Mouse (Mus musculus) MEL (cell line): Measurements from ENCODE around the gene Hps4. TPM values are rescaled to one million over a fixed set of nuclear protein-coding genes. Genes with fewer than 3 reads are reported as not detected.

Experiments used
- DNase-seq: peaks from one replicate; pipeline ENCODE4 v3.0.0; 2011; ENCODE audit warnings: low read depth, low spot score
- H3K27ac ChIP-seq: 2 replicates; pipeline ENCODE4 v1.5.1; 2012; ENCODE audit warnings: low read depth, mild to moderate bottlenecking, control low read depth, low read length, moderate library complexity; ENCODE audit not compliant: control insufficient read depth
- H3K27me3 ChIP-seq, 2 experiments: fragments of 150-350 bp in 1 of 2; sonication (generic) in 1 of 2; 2 replicates each; pipeline ENCODE4 v1.6.1; 2012; ENCODE audit warnings: low read length in 2 of 2, mild to moderate bottlenecking in 2 of 2, improper control_type of control experiment in 1 of 2, moderate library complexity in 1 of 2; ENCODE audit not compliant: insufficient read depth in 2 of 2, control insufficient read depth in 1 of 2
- H3K36me3 ChIP-seq, 2 experiments: 2 replicates each; pipeline ENCODE4 v1.6.1; 2012 to 2014; ENCODE audit warnings: low read length in 2 of 2, improper control_type of control experiment in 1 of 2, inconsistent platforms in 1 of 2, mild to moderate bottlenecking in 1 of 2; ENCODE audit not compliant: insufficient read depth in 2 of 2, control insufficient read depth in 1 of 2
- H3K4me1 ChIP-seq, 2 experiments: fragments of 150-350 bp in 1 of 2; sonication (generic) in 1 of 2; 2 replicates each; pipeline ENCODE4 v1.6.1; 2012; ENCODE audit warnings: low read length in 2 of 2, improper control_type of control experiment in 1 of 2, mild to moderate bottlenecking in 1 of 2; ENCODE audit not compliant: insufficient read depth in 2 of 2, control insufficient read depth in 1 of 2
- H3K4me3 ChIP-seq, 2 experiments: fragments of 150-350 bp in 1 of 2; sonication (generic) in 1 of 2; 2 replicates each; pipeline ENCODE4 v1.5.1; 2012; ENCODE audit warnings: low read depth in 2 of 2, low read length in 2 of 2, mild to moderate bottlenecking in 2 of 2, moderate library complexity in 2 of 2, control low read depth in 1 of 2, improper control_type of control experiment in 1 of 2; ENCODE audit not compliant: control insufficient read depth in 1 of 2, insufficient read depth in 1 of 2
- H3K79me2 ChIP-seq: 2 replicates; pipeline ENCODE4 v1.6.1; 2012; ENCODE audit warnings: mild to moderate bottlenecking, low read length, moderate library complexity; ENCODE audit not compliant: control insufficient read depth, poor library complexity, insufficient read depth
- H3K9ac ChIP-seq: 2 replicates; pipeline ENCODE4 v1.6.1; 2012; ENCODE audit warnings: low read depth, mild to moderate bottlenecking, control low read depth, low read length, moderate library complexity; ENCODE audit not compliant: control insufficient read depth, poor library complexity, severe bottlenecking
- H3K9me3 ChIP-seq: fragments of 150-350 bp; sonication (generic); replicated peaks from 2 replicates; pipeline ENCODE4 v1.6.1; 2012; ENCODE audit warnings: mild to moderate bottlenecking, low read length, improper control_type of control experiment, moderate library complexity; ENCODE audit not compliant: insufficient read depth
- BHLHE40 ChIP-seq: IDR thresholded peaks from 2 replicates; pipeline ENCODE4 v1.6.1; 2012; ENCODE audit warnings: low read depth, mild to moderate bottlenecking, inconsistent platforms, low read length, improper control_type of control experiment, borderline replicate concordance
- CHD1 ChIP-seq: IDR thresholded peaks from 2 replicates; pipeline ENCODE4 v1.6.1; 2012; ENCODE audit warnings: low read depth, mild to moderate bottlenecking, inconsistent platforms, low read length, improper control_type of control experiment
- CHD2 ChIP-seq: IDR thresholded peaks from 2 replicates; pipeline ENCODE4 v1.6.1; 2011; ENCODE audit warnings: low read length, improper control_type of control experiment
- CTCF ChIP-seq, 3 experiments: IDR thresholded peaks in 2 of 3; conservative IDR thresholded peaks in 1 of 3; 2 replicates each; pipeline ENCODE4 v1.5.1; 2011 to 2012; ENCODE audit warnings: low read length in 3 of 3, low read depth in 2 of 3, mild to moderate bottlenecking in 2 of 3, improper control_type of control experiment in 1 of 3, inconsistent platforms in 1 of 3, mixed read lengths in 1 of 3, moderate library complexity in 1 of 3; ENCODE audit not compliant: control insufficient read depth in 1 of 3, insufficient read depth in 1 of 3, poor library complexity in 1 of 3, severe bottlenecking in 1 of 3
- ELF1 ChIP-seq: IDR thresholded peaks from 2 replicates; pipeline ENCODE4 v1.6.1; 2014; ENCODE audit warnings: low read depth, mild to moderate bottlenecking, inconsistent platforms, low read length, improper control_type of control experiment, moderate library complexity
- EP300 ChIP-seq, 2 experiments: IDR thresholded peaks; 2 replicates each; pipeline ENCODE4 v1.6.1; 2011; ENCODE audit warnings: improper control_type of control experiment in 2 of 2, low read length in 2 of 2, low read depth in 1 of 2, mild to moderate bottlenecking in 1 of 2
- ETS1 ChIP-seq: IDR thresholded peaks from 2 replicates; pipeline ENCODE4 v1.6.1; 2012; ENCODE audit warnings: low read depth, mild to moderate bottlenecking, inconsistent platforms, low read length, improper control_type of control experiment, moderate library complexity
- GABPA ChIP-seq: IDR thresholded peaks from 2 replicates; pipeline ENCODE4 v1.6.1; 2012; ENCODE audit warnings: low read depth, mild to moderate bottlenecking, inconsistent platforms, low read length, improper control_type of control experiment, moderate library complexity
- HCFC1 ChIP-seq: IDR thresholded peaks from 2 replicates; pipeline ENCODE4 v1.6.1; 2012; ENCODE audit warnings: low read depth, mild to moderate bottlenecking, inconsistent platforms, low read length, improper control_type of control experiment, moderate library complexity
- MAFK ChIP-seq: IDR thresholded peaks from 2 replicates; pipeline ENCODE4 v1.6.1; 2011; ENCODE audit warnings: low read depth, mild to moderate bottlenecking, low read length, improper control_type of control experiment, borderline replicate concordance
- MAX ChIP-seq: IDR thresholded peaks from 2 replicates; pipeline ENCODE4 v1.6.1; 2011; ENCODE audit warnings: low read length, improper control_type of control experiment
- MXI1 ChIP-seq: IDR thresholded peaks from 2 replicates; pipeline ENCODE4 v1.6.1; 2011; ENCODE audit warnings: mild to moderate bottlenecking, low read depth, low read length, improper control_type of control experiment
- MYB ChIP-seq: IDR thresholded peaks from 2 replicates; pipeline ENCODE4 v1.6.1; 2011; ENCODE audit warnings: mild to moderate bottlenecking, low read depth, low read length, improper control_type of control experiment
- MYC ChIP-seq: IDR thresholded peaks from 2 replicates; pipeline ENCODE4 v1.6.1; 2011; ENCODE audit warnings: low read depth, mild to moderate bottlenecking, low read length, improper control_type of control experiment, moderate library complexity
- NELFE ChIP-seq: IDR thresholded peaks from 2 replicates; pipeline ENCODE4 v1.6.1; 2011; ENCODE audit warnings: low read depth, low read length, improper control_type of control experiment
- POLR2A ChIP-seq, 2 experiments: IDR thresholded peaks; 2 replicates each; pipeline ENCODE4 v1.6.1; 2011 to 2012; ENCODE audit warnings: low read length in 2 of 2, mild to moderate bottlenecking in 2 of 2, control low read depth in 1 of 2, improper control_type of control experiment in 1 of 2, low read depth in 1 of 2, moderate library complexity in 1 of 2; ENCODE audit not compliant: control insufficient read depth in 1 of 2, insufficient read depth in 1 of 2, poor library complexity in 1 of 2
- POLR2AphosphoS2 ChIP-seq: IDR thresholded peaks from 2 replicates; pipeline ENCODE4 v1.6.1; 2011; ENCODE audit warnings: low read length, improper control_type of control experiment
- RAD21 ChIP-seq: IDR thresholded peaks from 2 replicates; pipeline ENCODE4 v1.6.1; 2011; ENCODE audit warnings: mild to moderate bottlenecking, low read depth, low read length, improper control_type of control experiment
- RCOR1 ChIP-seq: IDR thresholded peaks from 2 replicates; pipeline ENCODE4 v1.6.1; 2012; ENCODE audit warnings: low read depth, mild to moderate bottlenecking, inconsistent platforms, low read length, improper control_type of control experiment
- SIN3A ChIP-seq: IDR thresholded peaks from 2 replicates; pipeline ENCODE4 v1.6.1; 2012; ENCODE audit warnings: low read length, improper control_type of control experiment, inconsistent platforms
- TAL1 ChIP-seq: IDR thresholded peaks from 2 replicates; pipeline ENCODE4 v1.6.1; 2012; ENCODE audit warnings: mild to moderate bottlenecking, inconsistent platforms, low read length, moderate library complexity, mixed read lengths
- TCF12 ChIP-seq: IDR thresholded peaks from 2 replicates; pipeline ENCODE4 v1.6.1; 2014; ENCODE audit warnings: low read depth, mild to moderate bottlenecking, inconsistent platforms, low read length, improper control_type of control experiment, moderate library complexity
- UBTF ChIP-seq: IDR thresholded peaks from 2 replicates; pipeline ENCODE4 v1.6.1; 2012; ENCODE audit warnings: low read depth, mild to moderate bottlenecking, inconsistent platforms, low read length, improper control_type of control experiment, moderate library complexity, borderline replicate concordance; ENCODE audit not compliant: insufficient read depth
- USF1 ChIP-seq: IDR thresholded peaks from 2 replicates; pipeline ENCODE4 v1.6.1; 2014; ENCODE audit warnings: low read depth, mild to moderate bottlenecking, inconsistent platforms, low read length, improper control_type of control experiment, moderate library complexity
- USF2 ChIP-seq, 2 experiments: IDR thresholded peaks; 2 replicates each; pipeline ENCODE4 v1.6.1; 2011 to 2012; ENCODE audit warnings: improper control_type of control experiment in 2 of 2, low read length in 2 of 2, borderline replicate concordance in 1 of 2, inconsistent platforms in 1 of 2, low read depth in 1 of 2, mild to moderate bottlenecking in 1 of 2; ENCODE audit not compliant: insufficient read depth in 1 of 2
- ZC3H11A ChIP-seq: IDR thresholded peaks from 2 replicates; pipeline ENCODE4 v1.6.1; 2012; ENCODE audit warnings: low read depth, mild to moderate bottlenecking, inconsistent platforms, low read length, improper control_type of control experiment
- ZMIZ1 ChIP-seq: IDR thresholded peaks from 2 replicates; pipeline ENCODE4 v1.6.1; 2012; ENCODE audit warnings: low read depth, mild to moderate bottlenecking, inconsistent platforms, low read length, improper control_type of control experiment, moderate library complexity
- ZNF384 ChIP-seq: IDR thresholded peaks from 2 replicates; pipeline ENCODE4 v1.6.1; 2012; ENCODE audit warnings: low read depth, mild to moderate bottlenecking, inconsistent platforms, low read length, improper control_type of control experiment
- polyA plus RNA-seq, 2 experiments: library from polyadenylated mRNA; stranded (reverse) in 1 of 2; unstranded in 1 of 2; fragments of >175 nt in 1 of 2; fragments of >200 nt in 1 of 2; gene quantifications; 2 replicates each; pipeline versions ENCODE4 v1.2.1 to v1.2.4; 2012; ENCODE audit warnings: low replicate concordance in 2 of 2, low read depth in 1 of 2; ENCODE audit not compliant: insufficient read length in 2 of 2, insufficient read depth in 1 of 2, missing spikeins in 1 of 2
- total RNA-seq: library from RNA; depleted of rRNA; stranded (reverse); fragments of 300-350 nt; gene quantifications from 2 replicates; pipeline ENCODE4 v1.2.3, GENCODE M21; 2012

The Hps4 gene
- total and polyA plus RNA-seq, 3 experiments: 37.1 to 41.7 TPM; not detected in 1

DNA sequence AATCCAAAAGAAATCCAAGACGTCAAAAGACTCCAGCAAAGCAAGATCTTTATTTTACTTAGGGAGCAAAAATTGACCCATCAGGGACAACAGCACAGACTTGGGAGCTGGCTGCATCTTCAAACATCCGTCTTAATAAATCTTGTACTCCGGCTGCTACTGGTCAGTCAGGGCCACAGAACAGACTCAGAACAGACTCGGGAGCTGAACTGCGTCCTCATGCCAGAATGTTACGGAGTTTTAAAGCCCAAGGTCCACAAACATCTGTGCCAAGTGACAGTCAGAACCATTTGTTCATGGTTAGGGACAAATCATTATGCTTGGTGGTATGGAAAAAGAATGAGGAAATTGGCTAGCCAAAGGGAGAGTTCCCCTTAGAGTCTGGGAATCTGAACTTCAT is 19.6 kb upstream of the Hps4 start:
- no peak for DNase-seq
- Histone ChIP-seq H3K4me3 (no peak overlapping the region), H3K9me3 (no peaks in the 10 kb centered on the region), H3K9ac (no peak overlapping the region), H3K4me1 (peaks cover 0 to 17% of the 10 kb centered on the region in 2 experiments; a peak in 2 of 4 replicates), H3K27me3 (no peaks in the 10 kb centered on the region), H3K36me3 (peaks cover 0 to 13% of the 10 kb centered on the region in 2 experiments; a peak in 2 of 4 replicates), H3K27ac (no peak overlapping the region), H3K79me2 (peaks cover 18% of the 10 kb centered on the region)
- TF ChIP-seq CHD2: no peak
- no peak for TF ChIP-seq ZMIZ1
- TF ChIP-seq POLR2A (IDR thresholded peaks at IDR 0.05; ENCODE audit: control insufficient read depth in 1 of 2, insufficient read depth in 1 of 2, low read depth in 1 of 2, low read length in 2 of 2, poor library complexity in 1 of 2): no peak
- no peak for TF ChIP-seq RAD21
- no peak for TF ChIP-seq EP300 (IDR thresholded peaks at IDR 0.05; ENCODE audit: low read depth in 1 of 2, low read length in 2 of 2)
- no peak for TF ChIP-seq GABPA
- TF ChIP-seq CTCF (IDR thresholded peaks at IDR 0.05 in 2 of 3, conservative IDR thresholded peaks at IDR 0.05 in 1 of 3; ENCODE audit: control insufficient read depth in 1 of 3, insufficient read depth in 1 of 3, low read depth in 2 of 3, low read length in 3 of 3, poor library complexity in 1 of 3, severe bottlenecking in 1 of 3): no peak
- TF ChIP-seq HCFC1: no peak
- no peak for TF ChIP-seq ZC3H11A
- TF ChIP-seq CHD1: no peak
- TF ChIP-seq TCF12: no peak
- TF ChIP-seq POLR2AphosphoS2: no peak
- TF ChIP-seq ETS1: no peak
- no peak for TF ChIP-seq MYC
- no peak for TF ChIP-seq MAX
- no peak for TF ChIP-seq MAFK
- TF ChIP-seq BHLHE40: no peak
- TF ChIP-seq RCOR1: no peak

DNA sequence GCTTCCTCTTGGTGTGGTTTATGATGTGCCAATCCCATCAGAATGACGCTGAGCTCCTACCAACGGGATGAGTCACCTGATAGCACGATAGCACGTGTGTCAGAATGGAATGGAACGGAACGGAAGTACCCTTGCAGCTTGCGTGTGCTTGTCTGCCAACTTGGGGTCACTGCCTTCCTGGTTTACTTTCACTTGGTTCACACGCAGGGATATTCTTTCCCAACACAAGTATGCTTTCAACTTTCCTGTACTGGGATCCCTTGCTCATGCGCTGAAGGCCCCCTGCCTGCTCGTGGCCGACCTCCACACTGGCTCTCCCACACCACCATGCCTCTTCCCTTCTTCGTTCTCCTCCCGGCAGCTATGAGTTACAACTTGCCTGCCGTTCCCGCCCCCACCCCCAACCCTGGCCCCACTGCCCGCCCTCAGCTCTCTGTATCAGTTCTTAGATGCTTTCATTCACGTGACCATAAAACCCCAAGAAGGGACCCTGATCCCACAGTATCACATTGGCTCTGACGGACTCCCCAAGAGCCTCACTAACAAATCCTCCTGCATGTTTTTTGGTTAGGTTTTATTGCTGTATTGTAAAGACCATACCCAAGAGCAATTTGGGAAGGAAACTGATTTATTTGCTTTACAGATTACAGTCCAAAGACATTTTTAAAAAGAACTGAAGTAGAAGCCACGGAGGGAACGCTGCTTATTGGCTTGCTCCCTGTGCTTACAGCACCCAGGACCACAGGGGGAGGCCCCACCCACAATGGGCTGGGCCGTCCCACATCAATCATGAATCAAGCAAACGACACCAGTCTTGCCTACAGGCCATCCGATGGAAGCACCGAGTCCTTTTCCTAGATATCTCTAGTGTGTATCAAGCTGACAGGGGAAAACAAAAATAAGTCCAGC is 18.0 kb upstream of the Hps4 start:
- peak; percentile 94 for DNase-seq
- Histone ChIP-seq H3K4me1 (peaks cover 0 to 17% of the 10 kb centered on the region in 2 experiments; a peak in 2 of 4 replicates), H3K27me3 (no peaks in the 10 kb centered on the region), H3K9me3 (no peaks in the 10 kb centered on the region), H3K4me3 (peak overlapping the region; percentile 55 to 88), H3K9ac (peak overlapping the region; percentile 79), H3K27ac (peak overlapping the region; percentile 85), H3K36me3 (peaks cover 0 to 13% of the 10 kb centered on the region in 2 experiments; a peak in 3 of 4 replicates), H3K79me2 (peaks cover 18% of the 10 kb centered on the region)
- peak; percentile 36; the same call in 1 of the 2 replicates for TF ChIP-seq HCFC1
- TF ChIP-seq RAD21: no peak
- TF ChIP-seq NELFE: peak; percentile 47
- TF ChIP-seq USF2 (IDR thresholded peaks at IDR 0.05; ENCODE audit: borderline replicate concordance in 1 of 2, insufficient read depth in 1 of 2, low read depth in 1 of 2, low read length in 2 of 2): peak in 1 of 2 experiments; percentile 28; a peak in 1 of 4 replicates
- TF ChIP-seq SIN3A: peak; percentile 79; the same call in 1 of the 2 replicates
- no peak for TF ChIP-seq MAFK
- peak; percentile 92 for TF ChIP-seq MXI1
- TF ChIP-seq EP300 (IDR thresholded peaks at IDR 0.05; ENCODE audit: low read depth in 1 of 2, low read length in 2 of 2): peak; percentile 39 to 58; a peak in 2 of 4 replicates
- peak; percentile 33 to 70; a peak in 3 of 4 replicates for TF ChIP-seq POLR2A (IDR thresholded peaks at IDR 0.05; ENCODE audit: control insufficient read depth in 1 of 2, insufficient read depth in 1 of 2, low read depth in 1 of 2, low read length in 2 of 2, poor library complexity in 1 of 2)
- 0 out of 2 replicates have a peak, but pooled peaks have one; percentile 38 for TF ChIP-seq ZMIZ1
- TF ChIP-seq TCF12: 0 out of 2 replicates have a peak, but pooled peaks have one; percentile 31
- no peak for TF ChIP-seq ZNF384
- TF ChIP-seq MYB: no peak
- peak; percentile 94 for TF ChIP-seq BHLHE40
- no peak for TF ChIP-seq UBTF
- TF ChIP-seq TAL1: no peak
- TF ChIP-seq USF1: peak; percentile 80
- peak; percentile 64 for TF ChIP-seq ELF1
- no peak for TF ChIP-seq GABPA
